Mouse (Mus musculus): Measurements from ENCODE around the gene Cpne6. TPM values are rescaled to one million over a fixed set of nuclear protein-coding genes. Genes with fewer than 3 reads are reported as not detected.

Gene Cpne6
- polyA plus RNA-seq, 1 experiment from 2014 or later: 10.3 TPM

GRCm38 (mm10) chr14:55540067-55540786 lies 30.0 kb downstream of the Cpne6 start, which contains the start of gene Pck2:
Gene Pck2, plus strand, starts transcription at chr14:55540266.
- peak; percentile 83 for ATAC-seq (replicated peaks)
- peak within 1 kb of the TSS; percentile 85 for H3K27ac ChIP-seq (replicated peaks)
- peak within 1 kb of the TSS; percentile 58 for H3K4me3 ChIP-seq
- peaks cover 31% of the 10 kb centered on the region for H3K4me1 ChIP-seq
- 0 out of 2 replicates have a peak, but pooled peaks cover 3% of the 10 kb centered on the region for H3K36me3 ChIP-seq
- WGBS: under 1% methylated on average over 32 of the region's 32 CpGs
- H3K4me2 ChIP-seq (replicated peaks): peak within 1 kb of the TSS; percentile 86
- no peaks in the 10 kb centered on the region for H3K9me3 ChIP-seq
- no peaks in the 10 kb centered on the region for H3K27me3 ChIP-seq
- peak within 1 kb of the TSS; percentile 72 for H3K9ac ChIP-seq (replicated peaks)

DNA sequence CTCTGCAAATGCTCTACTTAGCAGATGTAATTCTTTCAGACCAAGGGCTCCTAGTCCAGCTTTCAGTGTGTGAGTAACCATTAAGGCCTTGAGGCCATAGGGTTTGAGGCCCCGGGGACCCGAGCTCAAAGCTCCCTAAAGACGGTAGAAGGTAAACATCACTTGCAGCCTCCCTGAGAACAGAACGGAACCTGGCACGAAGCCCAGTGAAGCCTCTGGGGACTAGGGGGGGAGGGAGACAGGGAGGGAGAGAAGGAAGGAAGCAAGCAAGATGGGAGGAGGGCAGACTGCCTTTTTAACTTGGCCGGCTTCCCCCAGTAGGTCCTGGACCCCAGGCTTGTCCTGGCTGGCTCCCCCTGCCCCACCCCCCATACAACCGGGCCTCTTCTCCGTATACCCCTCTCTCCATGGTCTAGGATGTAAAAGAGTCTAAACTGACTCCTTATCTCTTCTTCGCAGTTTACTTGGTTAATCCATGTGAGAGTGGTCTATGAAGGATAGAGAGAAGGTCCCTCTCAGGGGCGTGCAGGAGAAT lies 30.6 kb downstream of the Cpne6 start:
- peak overlapping the region; percentile 86 for H3K4me2 ChIP-seq (replicated peaks)
- no peaks in the 10 kb centered on the region for H3K27me3 ChIP-seq
- H3K4me1 ChIP-seq: peaks cover 31% of the 10 kb centered on the region
- peak overlapping the region; percentile 72 for H3K9ac ChIP-seq (replicated peaks)
- peak overlapping the region; percentile 58 for H3K4me3 ChIP-seq
- peak overlapping the region; percentile 85 for H3K27ac ChIP-seq (replicated peaks)
- WGBS: 3% methylated on average over 10 of the region's 10 CpGs
- ATAC-seq (replicated peaks): peak; percentile 65
- 0 out of 2 replicates have a peak, but pooled peaks cover 3% of the 10 kb centered on the region for H3K36me3 ChIP-seq
- H3K9me3 ChIP-seq: no peaks in the 10 kb centered on the region

- Histone ChIP-seq H3K9ac (replicated peaks) (no peak overlapping the region), H3K4me2 (replicated peaks) (no peak overlapping the region), H3K27ac (replicated peaks) (no peak overlapping the region), H3K27me3 (no peaks in the 10 kb centered on the region), H3K36me3 (0 out of 2 replicates have a peak, but pooled peaks cover 3% of the 10 kb centered on the region), H3K9me3 (no peaks in the 10 kb centered on the region), H3K4me3 (no peak overlapping the region), H3K4me1 (peaks cover 31% of the 10 kb centered on the region)
- 95% methylated on average over 12 of the region's 12 CpGs for WGBS
- no peak for ATAC-seq (replicated peaks)
Measured at GRCm38 (mm10) chr14:55542268-55542667, 32.0 kb downstream of the Cpne6 start.

DNA sequence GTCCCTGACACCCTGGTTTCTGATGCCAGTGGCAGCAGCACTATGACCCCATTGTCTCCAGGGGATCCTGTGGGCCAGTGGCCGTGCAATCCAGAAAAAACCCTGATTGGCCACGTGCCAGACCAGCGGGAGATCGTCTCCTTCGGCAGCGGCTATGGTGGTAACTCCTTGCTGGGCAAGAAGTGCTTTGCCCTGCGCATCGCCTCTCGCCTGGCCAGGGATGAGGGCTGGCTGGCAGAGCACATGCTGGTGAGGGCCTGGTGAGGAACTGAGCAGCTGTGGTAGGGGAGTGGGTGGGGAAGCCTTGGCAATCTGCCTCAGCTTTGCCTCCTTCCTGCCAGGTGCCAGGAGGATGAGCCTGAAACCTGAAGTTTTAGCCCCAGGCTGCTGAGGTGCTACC lies 34.1 kb downstream of the Cpne6 start:
- no peak overlapping the region for H3K27ac ChIP-seq (replicated peaks)
- H3K9me3 ChIP-seq: no peaks in the 10 kb centered on the region
- H3K9ac ChIP-seq (replicated peaks): no peak overlapping the region

DNA sequence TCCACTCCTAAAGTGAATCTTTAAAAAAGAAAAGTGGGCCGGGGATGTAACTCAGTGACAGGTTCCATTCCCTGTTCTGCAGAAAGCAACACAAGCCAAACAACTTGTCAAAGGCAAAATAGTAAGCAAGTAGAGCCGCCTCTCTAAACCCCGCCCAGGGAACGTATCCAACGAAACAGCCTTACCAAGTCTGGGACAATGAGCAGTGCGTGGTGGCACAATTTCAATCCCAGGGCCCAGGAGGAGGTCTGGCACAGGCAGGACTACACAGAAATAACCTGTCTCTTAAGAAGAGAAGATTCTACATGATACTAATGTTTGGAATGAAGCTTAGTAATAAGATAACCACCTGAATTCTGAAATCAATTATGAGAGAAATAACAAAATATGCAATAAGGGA lies 39.9 kb downstream of the Cpne6 start:
- Histone ChIP-seq H3K27ac (replicated peaks) (no peak overlapping the region), H3K9ac (replicated peaks) (no peak overlapping the region), H3K4me2 (replicated peaks) (no peak overlapping the region), H3K36me3 (peaks cover 18% of the 10 kb centered on the region), H3K27me3 (no peaks in the 10 kb centered on the region), H3K4me1 (no peaks in the 10 kb centered on the region), H3K9me3 (no peaks in the 10 kb centered on the region), H3K4me3 (no peak overlapping the region)
- 73% methylated on average over 6 of the region's 6 CpGs for WGBS
- no peak for ATAC-seq (replicated peaks)

More for the DNA sequence above, 34.1 kb downstream of the Cpne6 start:
- no peak for ATAC-seq (replicated peaks)
- Histone ChIP-seq H3K4me2 (replicated peaks) (no peak overlapping the region), H3K36me3 (peaks cover 19% of the 10 kb centered on the region), H3K27me3 (no peaks in the 10 kb centered on the region), H3K4me1 (peaks cover 31% of the 10 kb centered on the region), H3K4me3 (no peak overlapping the region)
- WGBS: 41% methylated on average over 9 of the region's 9 CpGs

GRCm38 (mm10) chr14:55551347-55551746 lies 41.1 kb downstream of the Cpne6 start:
- H3K9ac ChIP-seq (replicated peaks): no peak overlapping the region
- H3K4me1 ChIP-seq: no peaks in the 10 kb centered on the region
- H3K4me2 ChIP-seq (replicated peaks): no peak overlapping the region
- no peak overlapping the region for H3K27ac ChIP-seq (replicated peaks)
- ATAC-seq (replicated peaks): no peak
- H3K4me3 ChIP-seq: no peak overlapping the region
- no peaks in the 10 kb centered on the region for H3K9me3 ChIP-seq
- H3K36me3 ChIP-seq: peaks cover 18% of the 10 kb centered on the region
- WGBS: 68% methylated on average over 5 of the region's 5 CpGs
- no peaks in the 10 kb centered on the region for H3K27me3 ChIP-seq

- ATAC-seq (replicated peaks): no peak
- peaks cover 18% of the 10 kb centered on the region for H3K36me3 ChIP-seq
- H3K9me3 ChIP-seq: no peaks in the 10 kb centered on the region
- no peak overlapping the region for H3K4me2 ChIP-seq (replicated peaks)
- no peak overlapping the region for H3K9ac ChIP-seq (replicated peaks)
- no peak overlapping the region for H3K4me3 ChIP-seq
- H3K27ac ChIP-seq (replicated peaks): no peak overlapping the region
- WGBS: 87% methylated on average over 8 of the region's 8 CpGs
- H3K27me3 ChIP-seq: no peaks in the 10 kb centered on the region
- H3K4me1 ChIP-seq: no peaks in the 10 kb centered on the region
Measured at GRCm38 (mm10) chr14:55551794-55552193, 41.5 kb downstream of the Cpne6 start.

GRCm38 (mm10) chr14:55554635-55555034 lies 44.4 kb downstream of the Cpne6 start:
- ATAC-seq (replicated peaks): no peak
- H3K4me2 ChIP-seq (replicated peaks): no peak overlapping the region
- H3K27me3 ChIP-seq: no peaks in the 10 kb centered on the region
- no peak overlapping the region for H3K27ac ChIP-seq (replicated peaks)
- no peaks in the 10 kb centered on the region; the same call in 1 of the 2 replicates for H3K36me3 ChIP-seq
- H3K9ac ChIP-seq (replicated peaks): no peak overlapping the region
- H3K4me1 ChIP-seq: peaks cover 7% of the 10 kb centered on the region
- no peaks in the 10 kb centered on the region for H3K9me3 ChIP-seq
- no peak overlapping the region for H3K4me3 ChIP-seq

- Histone ChIP-seq H3K4me3 (no peak overlapping the region), H3K4me2 (replicated peaks) (no peak overlapping the region), H3K27me3 (no peaks in the 10 kb centered on the region), H3K9me3 (no peaks in the 10 kb centered on the region), H3K27ac (replicated peaks) (no peak overlapping the region), H3K36me3 (no peaks in the 10 kb centered on the region), H3K4me1 (peaks cover 7% of the 10 kb centered on the region), H3K9ac (replicated peaks) (no peak overlapping the region)
- ATAC-seq (replicated peaks): no peak
- WGBS: 91% methylated on average over 3 of the region's 3 CpGs
Measured at GRCm38 (mm10) chr14:55555788-55556187, 45.5 kb downstream of the Cpne6 start.

DNA sequence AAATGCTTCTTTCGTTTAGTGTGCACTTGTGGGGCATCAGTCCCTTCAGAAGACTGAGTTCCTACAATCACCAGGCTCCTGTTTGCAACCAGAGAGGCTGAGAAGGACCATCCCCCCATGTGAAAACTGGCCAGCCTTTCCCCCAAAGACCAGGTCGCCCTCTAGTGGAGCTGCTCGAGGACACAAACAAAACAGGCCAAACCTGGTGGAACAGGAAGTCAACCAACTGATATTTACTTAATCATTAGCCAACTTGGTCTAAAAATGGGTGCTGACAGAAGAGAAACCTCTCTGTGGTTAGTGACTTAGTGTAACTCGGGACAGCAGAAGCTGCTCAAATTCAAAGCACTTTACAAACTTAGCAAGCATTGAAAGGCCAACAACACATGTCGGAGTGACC lies 46.8 kb downstream of the Cpne6 start:
- WGBS: 29% methylated on average over 5 of the region's 5 CpGs
- Histone ChIP-seq H3K4me3 (no peak overlapping the region), H3K9ac (replicated peaks) (no peak overlapping the region), H3K9me3 (no peaks in the 10 kb centered on the region), H3K27ac (replicated peaks) (no peak overlapping the region), H3K36me3 (no peaks in the 10 kb centered on the region), H3K4me1 (peaks cover 18% of the 10 kb centered on the region), H3K4me2 (replicated peaks) (no peak overlapping the region), H3K27me3 (no peaks in the 10 kb centered on the region)
- ATAC-seq (replicated peaks): no peak

DNA sequence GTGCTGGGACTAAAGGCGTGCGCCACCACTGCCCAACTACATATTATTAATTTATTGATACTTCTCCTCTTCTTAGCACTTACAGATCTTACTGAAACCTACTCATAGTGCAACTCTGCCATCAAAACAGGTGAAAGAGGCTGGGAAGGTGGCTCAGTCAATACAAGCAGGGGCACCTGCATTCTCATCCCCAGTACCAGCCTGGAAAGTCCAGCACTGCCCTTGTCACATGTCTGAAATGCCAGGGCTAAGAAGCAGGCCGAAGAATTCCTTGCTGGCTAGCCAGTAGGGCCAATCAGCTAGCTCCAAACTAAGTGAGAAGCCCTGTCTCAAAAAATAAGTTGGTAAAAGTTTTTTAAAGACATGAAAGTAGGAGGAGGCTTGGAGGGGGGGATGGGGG lies 47.3 kb downstream of the Cpne6 start:
- Histone ChIP-seq H3K9me3 (no peaks in the 10 kb centered on the region), H3K4me1 (peaks cover 21% of the 10 kb centered on the region), H3K27me3 (no peaks in the 10 kb centered on the region), H3K9ac (replicated peaks) (no peak overlapping the region), H3K4me3 (no peak overlapping the region), H3K4me2 (replicated peaks) (no peak overlapping the region), H3K27ac (replicated peaks) (no peak overlapping the region), H3K36me3 (no peaks in the 10 kb centered on the region)
- ATAC-seq (replicated peaks): no peak
- WGBS: 92% methylated on average over 3 of the region's 3 CpGs

DNA sequence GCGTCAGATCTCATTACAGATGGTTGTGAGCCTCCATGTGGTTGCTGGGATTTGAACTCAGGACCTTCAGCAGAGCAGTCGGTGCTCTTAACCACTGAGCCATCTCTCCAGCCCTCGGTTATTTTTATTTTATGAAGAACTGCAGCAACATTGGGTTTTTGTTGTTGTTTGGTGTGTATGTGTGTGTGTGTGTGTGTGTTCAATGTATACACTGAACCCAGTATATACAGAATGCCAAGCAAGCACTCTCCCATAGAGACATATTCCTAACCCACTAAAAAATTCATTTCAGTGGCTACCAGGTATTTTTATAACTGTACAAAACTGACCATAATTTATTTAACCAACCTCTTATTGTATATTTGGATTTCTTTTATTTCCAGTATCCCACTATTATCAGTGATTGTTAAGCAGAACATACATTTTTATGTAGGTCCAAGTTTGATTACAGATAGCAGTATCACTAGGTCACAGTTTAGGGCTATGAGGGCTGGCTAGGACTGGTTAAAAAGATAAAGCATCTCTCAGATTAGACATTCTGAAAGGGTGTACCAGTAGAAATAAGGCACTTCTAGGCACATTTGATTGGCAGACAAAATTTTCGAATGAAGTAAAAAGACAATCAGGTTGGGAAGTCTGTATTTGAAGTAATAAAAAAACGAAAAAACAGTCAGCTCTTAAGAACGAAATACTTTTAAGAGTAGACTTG lies 48.6 kb downstream of the Cpne6 start:
- Histone ChIP-seq H3K4me3 (peak overlapping the region; percentile 58), H3K9me3 (no peaks in the 10 kb centered on the region), H3K4me1 (peaks cover 21% of the 10 kb centered on the region), H3K4me2 (replicated peaks) (peak overlapping the region; percentile 67), H3K36me3 (peaks cover 5% of the 10 kb centered on the region), H3K27me3 (no peaks in the 10 kb centered on the region), H3K9ac (replicated peaks) (peak overlapping the region; percentile 85), H3K27ac (replicated peaks) (peak overlapping the region; percentile 98; the same call in 1 of the 2 replicates)
- ATAC-seq (replicated peaks): no peak
- 59% methylated on average over 6 of the region's 6 CpGs for WGBS

Data from forebrain, embryonic 15.5 days (tissue).